Mouse (Mus musculus): Measurements from ENCODE around the gene Trpv3.

GRCm38 (mm10) chr11:73228881-73229280 is 38.3 kb upstream of the Trpv3 start:
- TF ChIP-seq CTCF (IDR thresholded peaks at IDR 0.05; ENCODE audit: control insufficient read depth, insufficient read depth, low read length), result no peak
- TF ChIP-seq POLR2A (IDR thresholded peaks at IDR 0.05; ENCODE audit: borderline replicate concordance, control insufficient read depth, low read depth, low read length), result no peak
